24 mouse cellular contexts compared by ENCODE assay signal in the genomic region with DNA sequence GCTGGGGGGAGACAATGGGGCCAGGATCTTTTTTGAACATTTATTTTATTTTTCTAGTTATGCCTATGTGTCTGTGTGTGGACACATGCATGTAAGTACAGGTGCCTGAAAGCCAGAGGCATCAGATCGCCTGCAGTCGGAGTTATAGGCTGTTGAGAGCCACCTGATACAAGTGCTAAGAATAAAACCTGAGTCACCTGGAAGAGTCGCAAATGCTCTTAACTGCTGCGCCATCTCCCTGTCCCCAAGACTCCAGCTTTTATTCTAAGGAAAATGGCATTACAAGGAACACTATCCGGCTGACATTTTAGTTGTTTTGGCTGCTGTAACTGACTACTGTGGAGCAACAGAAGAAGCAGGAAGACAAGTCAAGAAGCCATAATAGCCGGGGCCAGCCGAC. TPM values are rescaled to one million over a fixed set of nuclear protein-coding genes. Genes with fewer than 3 reads are reported as not detected.
DNase-seq lines count a peak whose midpoint lies in the region; ATAC-seq and TF ChIP-seq lines count a peak whose summit lies in the region.
"Had no signal": no experiment of that assay in that cellular context is flagged by ENCODE, and none has a peak within 500 bp of the region (broad histone marks: within the 10 kb centered on the region; RNA-seq: fewer than 3 reads in every experiment).

No protein-coding gene starts in this region.

- no peaks in the 10 kb centered on the region for H3K9me3 ChIP-seq in heart, embryonic 10.5 days
- no peaks in the 10 kb centered on the region for H3K9me3 ChIP-seq in heart, embryonic 11.5 days (replicated peaks; ENCODE audit: control insufficient read depth, low read length)
- H3K9me3 ChIP-seq: embryonic facial prominence, embryonic 12.5 days; embryonic facial prominence, embryonic 15.5 days; hindbrain, embryonic 13.5 days; intestine, embryonic 15.5 days had no signal

- intact Hi-C loops in gastrocnemius, adult 2 months (cut with DNase I), result loop anchor here (5.0 kb wide), 2 partner anchors 47 to 168 kb away; partner anchors contain the start of genes Dazl and Plcl2
- intact Hi-C loops in gastrocnemius, postnatal 14 days (cut with DNase I; ENCODE audit: low total_unique reads), result no loop called here

- peak overlapping the region; percentile 69 for H3K4me3 ChIP-seq in gastrocnemius, adult 2 months
- no peak overlapping the region for H3K4me3 ChIP-seq in heart, embryonic 10.5 days
- no peak overlapping the region for H3K4me3 ChIP-seq in heart, embryonic 11.5 days (ENCODE audit: low read depth, low read length)
- peak overlapping the region; percentile 9; the same call in 1 of the 2 replicates for H3K4me3 ChIP-seq in cortical plate, adult 2 months (ENCODE audit: insufficient read depth, low read length)
- H3K4me3 ChIP-seq: embryonic facial prominence, embryonic 12.5 days; embryonic facial prominence, embryonic 15.5 days; hindbrain, embryonic 13.5 days; intestine, embryonic 15.5 days had no signal

- TF ChIP-seq POLR2A in cortical plate, adult 2 months (IDR thresholded peaks at IDR 0.05; ENCODE audit: extremely low read depth, insufficient read depth, low read length), result no peak

- DNase-seq in gastrocnemius, adult 2 months, result peak; percentile 43
- no peak for DNase-seq in gastrocnemius, postnatal 14 days
- DNase-seq in heart, embryonic 10.5 days (ENCODE audit: low spot score), result no peak
- no peak for DNase-seq in thymus, postnatal 36 days
- DNase-seq: adrenal gland, adult 8-10 months; adrenal gland, postnatal 25 days; cerebellum, adult 18-20 months; cerebellum, adult 9-10 months; cerebellum, postnatal 14 days; forebrain, postnatal 0 days; heart, adult 18-20 months; kidney, adult 11 months; kidney, adult 8-10 months had no signal

- WGBS in heart, embryonic 10.5 days, result 75% methylated on average over 7 of the region's 7 CpGs
- WGBS in heart, embryonic 11.5 days (ENCODE audit: insufficient replicate concordance), result 84% methylated on average over 7 of the region's 7 CpGs

- peak overlapping the region; percentile 87 for H3K27ac ChIP-seq in gastrocnemius, adult 2 months
- 0 out of 2 replicates have a peak overlapping the region, but pooled peaks have one; percentile 6 for H3K27ac ChIP-seq in heart, embryonic 10.5 days
- H3K27ac ChIP-seq in heart, embryonic 11.5 days (ENCODE audit: low read depth, low read length), result no peak overlapping the region
- H3K27ac ChIP-seq in cortical plate, adult 2 months (ENCODE audit: insufficient read depth, low read length), result no peak overlapping the region
- H3K27ac ChIP-seq: embryonic facial prominence, embryonic 12.5 days; embryonic facial prominence, embryonic 15.5 days; hindbrain, embryonic 13.5 days; intestine, embryonic 15.5 days had no signal

- H3K36me3 ChIP-seq in heart, embryonic 10.5 days, result no peaks in the 10 kb centered on the region
- no peaks in the 10 kb centered on the region for H3K36me3 ChIP-seq in heart, embryonic 11.5 days (ENCODE audit: control insufficient read depth, insufficient read depth, low read length)
- H3K36me3 ChIP-seq: embryonic facial prominence, embryonic 12.5 days; embryonic facial prominence, embryonic 15.5 days; hindbrain, embryonic 13.5 days; intestine, embryonic 15.5 days had no signal

- peaks cover 12% of the 10 kb centered on the region for H3K4me1 ChIP-seq in heart, embryonic 10.5 days
- H3K4me1 ChIP-seq in heart, embryonic 11.5 days (ENCODE audit: control insufficient read depth, insufficient read depth, low read length), result 0 out of 2 replicates have a peak, but pooled peaks cover 3% of the 10 kb centered on the region
- no peaks in the 10 kb centered on the region for H3K4me1 ChIP-seq in cortical plate, adult 2 months (ENCODE audit: control insufficient read depth, insufficient read depth, low read length)
- H3K4me1 ChIP-seq: embryonic facial prominence, embryonic 12.5 days; embryonic facial prominence, embryonic 15.5 days; intestine, embryonic 15.5 days had no signal

- no peak for TF ChIP-seq CTCF in gastrocnemius, adult 2 months (IDR thresholded peaks at IDR 0.05)
- TF ChIP-seq CTCF in cortical plate, adult 2 months (IDR thresholded peaks at IDR 0.05; ENCODE audit: extremely low read depth, insufficient read depth, low read length), result no peak

- H3K9ac ChIP-seq in heart, embryonic 11.5 days (ENCODE audit: low read depth, low read length), result no peak overlapping the region
- H3K9ac ChIP-seq: embryonic facial prominence, embryonic 12.5 days; embryonic facial prominence, embryonic 15.5 days; forebrain, postnatal 0 days; hindbrain, embryonic 13.5 days; intestine, embryonic 15.5 days had no signal

- ATAC-seq in heart, embryonic 11.5 days (replicated peaks; ENCODE audit: insufficient number of reproducible peaks, low FRiP score, low TSS enrichment), result no peak
- ATAC-seq: CD4-positive, CD25-positive, alpha-beta regulatory T cell, adult 4 months; forebrain, embryonic 14.5 days; forebrain, postnatal 0 days; hindbrain, embryonic 16.5 days; intestine, embryonic 15.5 days had no signal

- H3K27me3 ChIP-seq in heart, embryonic 10.5 days (ENCODE audit: insufficient read depth, poor library complexity, severe bottlenecking), result no peaks in the 10 kb centered on the region
- H3K27me3 ChIP-seq in heart, embryonic 11.5 days (ENCODE audit: control insufficient read depth, insufficient read depth, low read length), result no peaks in the 10 kb centered on the region
- H3K27me3 ChIP-seq: embryonic facial prominence, embryonic 12.5 days; embryonic facial prominence, embryonic 15.5 days; hindbrain, embryonic 13.5 days; intestine, embryonic 15.5 days had no signal

- H3K4me2 ChIP-seq in heart, embryonic 11.5 days, result no peak overlapping the region
- H3K4me2 ChIP-seq: embryonic facial prominence, embryonic 12.5 days; embryonic facial prominence, embryonic 15.5 days; hindbrain, embryonic 13.5 days; intestine, embryonic 15.5 days had no signal

RNA-seq across cellular contexts. Expression of gene Dazl, which starts 45.5 kb away (rescaled TPM):
- total RNA-seq in gastrocnemius, adult 2 months (2021), result under 1 TPM; 0.18 to 0.22 TPM
- under 1 TPM in 1 of 2 experiments, not detected in 1; 0.16 TPM for total RNA-seq in gastrocnemius, postnatal 14 days (2021)
- 0.16 and 0.49 TPM in 2 replicates for polyA plus RNA-seq in heart, embryonic 10.5 days (2016; fragmentation: Nextera tagmentation; extraction: Ambion mirVana)
- polyA plus RNA-seq in heart, embryonic 11.5 days (2014; fragmentation: Nextera tagmentation; extraction: Ambion mirVana), result 0.50 and 0.65 TPM in 2 replicates
- polyA plus RNA-seq in cortical plate, adult 2 months (2012; rRNA removed), result 3.1 and 3.4 TPM in 2 replicates
- polyA plus RNA-seq: C2C12; forebrain, embryonic 11.5 days had no signal

Comparison
In these comparisons a context has a peak if more than half of its experiments do, and no peak if none do; other contexts are left out.
1. H3K27ac ChIP-seq: peak in gastrocnemius, adult 2 months (single experiment) and heart, embryonic 10.5 days (single experiment); none in heart, embryonic 11.5 days (single experiment) and cortical plate, adult 2 months (single experiment).
2. H3K4me3 ChIP-seq: peak in gastrocnemius, adult 2 months (single experiment) and cortical plate, adult 2 months (single experiment); none in heart, embryonic 10.5 days (single experiment) and heart, embryonic 11.5 days (single experiment).